Mouse (Mus musculus) megakaryocyte, adult 5-6 weeks (primary cell): ENCODE results near the gene Cask. TPM values are rescaled to one million over a fixed set of nuclear protein-coding genes. Genes with fewer than 3 reads are reported as not detected.

Source experiments
- ATAC-seq: 2 replicates; pipeline ENCODE4 v1.8.0; 2016; ENCODE audit warnings: mild to moderate bottlenecking, inconsistent platforms; ENCODE audit not compliant: poor library complexity, severe bottlenecking
- total RNA-seq, 2 experiments: library from RNA; stranded (forward) in 1 of 2; stranded (reverse) in 1 of 2; fragments of 153-499, 151-499 nt in 1 of 2; fragments of 221-1000, 200-1000 nt in 1 of 2; gene quantifications; 2 replicates each; pipeline versions ENCODE4 v1.2.3 to v1.2.4; 2015 to 2017

Cask gene
- total RNA-seq, 2 experiments from 2014 or later: 50.7 to 66.0 TPM

DNA sequence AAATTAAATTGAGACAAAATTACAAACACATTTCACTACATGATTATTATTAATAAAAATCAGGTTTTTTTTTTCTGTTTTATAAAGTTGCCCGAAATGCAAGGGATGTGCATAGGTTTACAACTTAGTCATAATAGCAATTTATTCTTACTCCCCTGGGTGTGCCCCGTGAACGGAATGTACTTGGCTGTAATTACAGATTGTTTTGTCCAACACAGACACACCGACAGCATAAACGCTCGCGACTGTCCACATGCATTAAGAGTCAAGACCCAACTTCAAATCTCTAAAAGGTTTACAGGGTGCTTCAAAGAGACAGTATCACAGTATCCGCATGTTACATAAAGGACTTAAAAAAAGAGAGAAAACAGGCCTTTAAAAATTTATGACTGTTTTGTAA is 329.9 kb downstream of the Cask start:
- no peak for ATAC-seq

DNA sequence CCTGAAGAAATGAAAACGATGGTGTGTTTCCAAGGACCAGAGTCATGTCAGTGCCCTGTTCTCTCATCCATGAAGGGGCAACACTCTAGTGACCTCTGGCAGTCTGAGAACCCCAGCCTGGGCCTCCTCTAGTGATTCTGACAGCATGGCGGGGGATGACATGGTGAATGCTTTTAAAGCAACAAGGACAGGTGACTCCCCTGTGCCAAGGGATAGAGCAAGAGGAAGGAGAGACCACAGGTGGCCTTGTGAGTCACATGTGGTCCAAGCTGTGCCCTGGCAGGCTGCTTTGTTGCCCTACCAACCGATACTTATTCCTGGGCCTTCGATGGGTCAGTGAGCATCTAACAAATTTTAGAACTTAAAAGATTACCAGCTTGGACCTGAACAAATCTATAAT is 330.6 kb downstream of the Cask start:
- ATAC-seq: no peak

DNA sequence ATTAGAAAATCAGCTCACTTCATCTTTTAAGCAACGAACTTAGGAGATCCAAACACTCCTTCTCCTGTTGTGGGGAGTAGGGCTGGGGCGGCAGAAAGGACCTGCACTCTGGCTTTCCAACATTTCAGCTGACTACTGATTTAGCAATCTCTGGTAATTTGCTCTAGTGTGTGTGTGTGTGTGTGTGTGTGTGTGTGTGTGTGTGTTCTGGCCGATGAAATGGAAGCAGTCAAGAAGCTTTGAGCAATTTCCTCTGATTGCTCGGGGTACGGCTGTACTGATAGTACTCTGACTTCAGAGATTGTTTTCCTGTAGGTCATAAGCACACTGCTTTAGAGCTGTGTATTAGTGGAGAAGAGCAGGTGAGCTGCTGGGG is 331.8 kb downstream of the Cask start:
- no peak for ATAC-seq

DNA sequence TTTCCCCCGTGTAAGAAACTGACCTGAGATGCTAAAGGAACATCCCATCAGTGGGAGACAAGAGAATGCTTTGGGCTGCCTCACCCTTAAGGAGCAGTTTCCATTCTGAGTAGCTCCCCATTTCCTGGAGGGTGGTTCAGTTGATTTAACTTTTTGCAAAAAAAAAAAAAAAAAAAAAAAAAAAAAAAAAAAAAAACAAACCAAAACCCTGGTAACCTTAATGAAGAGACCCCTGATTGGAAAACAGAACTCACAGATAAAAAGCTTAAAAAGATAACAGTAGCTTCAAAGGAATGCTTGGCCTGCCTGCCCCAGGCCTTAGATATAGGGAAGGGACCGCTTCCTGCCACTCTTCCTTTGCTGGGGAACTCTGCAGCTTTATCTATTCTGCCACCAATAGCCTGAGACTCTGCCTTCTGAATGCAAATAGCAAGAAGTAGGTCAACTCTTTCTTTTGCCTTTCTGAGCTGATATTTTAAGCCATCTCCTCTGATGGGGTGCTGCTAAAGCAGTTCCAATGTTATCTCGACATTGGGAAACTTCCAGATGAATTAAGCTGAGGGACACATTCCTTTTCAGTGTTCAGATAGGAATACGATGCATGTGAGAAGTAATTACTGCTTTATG is 332.3 kb downstream of the Cask start:
- ATAC-seq: no peak

DNA sequence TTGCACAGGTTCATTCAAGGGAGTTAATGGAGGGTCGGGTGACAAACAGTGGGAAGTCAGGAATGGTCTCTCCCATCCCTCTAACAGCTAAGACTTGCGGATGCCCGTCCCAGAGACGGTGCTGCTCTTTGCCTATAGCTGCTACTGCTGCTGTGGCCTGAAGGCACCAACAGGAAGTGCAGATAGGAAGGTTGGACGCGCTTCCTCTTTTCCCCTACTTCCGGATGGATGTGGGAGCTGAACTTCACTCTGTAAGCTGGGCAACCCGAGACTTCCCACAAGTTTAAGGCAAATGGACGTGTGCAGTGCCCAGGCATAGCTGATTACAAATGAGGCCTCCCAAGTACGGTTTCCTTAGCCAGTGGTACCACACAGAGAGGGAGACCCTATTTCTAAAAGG is 333.1 kb downstream of the Cask start:
- ATAC-seq: peak; percentile 79

DNA sequence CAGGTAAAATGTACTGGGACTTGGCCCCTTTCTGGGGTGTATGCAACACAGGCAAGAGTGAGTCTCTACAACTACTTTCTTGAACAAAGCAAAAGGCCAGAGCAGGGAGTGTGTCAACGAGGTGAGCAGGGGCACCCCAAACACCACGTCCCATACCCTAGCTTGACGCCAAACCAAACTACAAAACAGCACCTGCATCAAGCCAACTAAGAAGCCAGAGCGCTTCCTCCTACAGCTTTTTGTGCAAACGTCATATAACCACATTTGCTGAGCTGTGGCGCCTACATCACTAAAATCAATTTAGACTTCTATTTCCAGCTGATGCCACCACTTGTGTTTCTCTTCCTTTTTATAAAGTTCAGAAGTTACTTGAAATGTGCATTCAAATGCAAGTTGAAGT is 334.7 kb downstream of the Cask start:
- ATAC-seq: no peak

DNA sequence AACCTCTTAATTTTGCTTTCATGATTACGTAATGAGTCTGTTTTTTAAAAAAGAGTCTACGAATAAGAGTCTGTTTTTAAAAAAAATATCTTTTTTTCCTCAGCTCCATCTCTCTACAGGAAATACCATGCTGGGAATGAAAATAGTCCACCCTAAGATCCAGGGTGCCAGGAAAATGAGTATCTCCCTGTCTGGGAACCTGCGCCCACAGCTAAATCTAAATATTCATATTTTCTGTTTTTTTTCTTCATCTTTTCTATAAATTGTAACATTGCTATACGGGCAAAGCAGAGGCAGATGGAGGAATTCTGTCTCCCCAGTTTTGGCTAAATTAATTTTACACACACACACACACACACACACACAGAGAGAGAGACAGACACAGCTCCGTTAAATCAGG is 337.3 kb downstream of the Cask start:
- no peak for ATAC-seq

DNA sequence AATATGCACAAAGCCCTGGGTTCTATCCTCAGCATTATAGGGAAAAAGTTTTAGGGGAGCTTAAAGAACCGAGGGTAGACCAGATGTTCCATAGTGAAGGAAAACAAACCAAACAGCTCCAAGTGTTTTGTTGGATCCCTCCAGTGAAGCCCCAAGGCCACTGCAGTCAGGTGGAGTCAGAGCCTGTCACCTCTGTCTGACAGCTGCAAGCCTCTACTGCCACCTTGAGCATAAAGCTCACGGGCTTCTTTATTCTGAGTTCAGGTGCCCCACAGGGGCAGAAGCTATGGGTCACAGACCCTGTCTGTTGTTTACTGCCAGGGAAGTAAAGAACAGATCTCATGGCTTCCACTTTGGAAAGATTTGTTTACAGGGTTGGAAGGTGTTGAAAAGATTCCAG is 338.0 kb downstream of the Cask start:
- ATAC-seq: no peak

DNA sequence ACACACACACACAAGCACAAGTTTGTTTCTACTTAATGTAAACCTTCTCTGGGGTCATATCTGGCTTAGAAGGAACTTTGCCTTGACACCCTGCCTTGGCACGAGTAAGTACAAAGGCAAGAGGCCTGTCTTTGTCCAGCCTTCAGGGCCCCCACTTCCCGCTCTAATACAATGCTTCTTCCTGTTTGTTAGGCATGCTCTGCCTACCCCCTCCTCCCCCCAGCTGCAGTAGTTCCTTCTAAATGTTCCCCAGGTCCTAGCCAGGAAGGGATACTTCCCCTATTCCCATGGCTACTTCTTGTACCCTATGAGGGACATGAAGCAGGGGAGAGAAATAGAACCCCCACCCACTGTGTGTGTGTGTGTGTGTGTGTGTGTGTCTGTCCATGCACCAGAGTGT is 344.8 kb downstream of the Cask start:
- no peak for ATAC-seq

DNA sequence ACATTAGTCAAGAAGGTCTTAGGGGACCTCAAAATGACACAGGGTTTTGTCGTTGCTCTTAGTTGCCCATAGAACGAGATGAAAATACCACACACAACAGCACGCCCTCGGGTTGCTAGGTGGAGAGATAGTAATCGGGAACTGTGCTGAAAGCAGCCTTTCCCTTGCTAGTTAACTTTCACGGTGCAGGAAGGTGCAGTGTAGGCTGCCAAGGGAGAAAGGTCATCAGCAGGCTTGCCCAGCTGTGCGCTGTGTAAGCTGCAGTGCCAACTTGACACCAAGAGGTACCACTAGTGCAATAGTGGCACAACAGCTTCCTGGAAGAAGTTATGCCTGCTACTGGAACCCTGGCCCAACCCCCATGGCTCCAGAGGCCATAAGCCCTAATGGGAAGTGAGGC is 346.8 kb downstream of the Cask start:
- no peak for ATAC-seq

DNA sequence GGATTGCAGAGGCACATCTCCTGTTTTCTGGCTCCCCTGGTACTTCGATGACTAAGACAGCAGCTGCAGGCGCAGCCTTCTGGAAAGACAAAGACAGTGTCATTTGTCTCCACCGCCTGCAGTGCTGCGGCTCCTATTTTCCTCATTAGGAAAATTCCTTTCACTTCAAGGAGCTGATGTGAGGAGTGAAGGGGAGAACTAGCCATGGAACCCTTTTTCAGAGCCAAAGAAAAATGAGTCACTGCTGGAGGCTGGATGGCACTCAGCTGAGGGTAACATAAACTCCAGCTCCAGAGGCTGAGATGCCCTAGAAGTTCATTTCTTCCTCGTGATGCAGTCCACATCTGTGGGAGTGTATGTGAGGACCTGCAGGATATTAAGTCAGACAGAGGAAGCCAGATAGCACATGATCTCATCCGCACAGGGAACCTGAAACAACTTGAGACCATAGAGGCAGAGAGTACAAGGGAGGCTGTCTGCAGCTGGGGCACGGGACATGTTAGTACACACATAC is 348.2 kb downstream of the Cask start:
- ATAC-seq: no peak

DNA sequence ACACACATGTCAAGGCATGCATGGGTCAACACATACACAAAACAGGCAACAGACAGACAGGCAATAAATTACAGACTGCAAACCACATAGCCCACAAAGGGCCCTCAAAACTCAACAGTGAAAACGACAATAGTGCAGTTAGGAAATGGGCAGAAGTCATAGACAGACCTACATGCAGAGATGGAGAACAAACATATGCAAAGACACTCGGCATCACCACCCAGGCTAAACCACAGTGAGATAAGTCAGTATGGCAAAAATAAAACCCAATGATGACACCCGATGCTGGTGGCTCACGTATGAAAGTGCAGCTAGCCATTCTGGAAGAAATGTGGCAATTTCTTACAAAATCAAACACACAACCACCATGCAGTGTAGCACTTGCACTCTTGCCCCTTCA is 350.9 kb downstream of the Cask start:
- ATAC-seq: no peak

DNA sequence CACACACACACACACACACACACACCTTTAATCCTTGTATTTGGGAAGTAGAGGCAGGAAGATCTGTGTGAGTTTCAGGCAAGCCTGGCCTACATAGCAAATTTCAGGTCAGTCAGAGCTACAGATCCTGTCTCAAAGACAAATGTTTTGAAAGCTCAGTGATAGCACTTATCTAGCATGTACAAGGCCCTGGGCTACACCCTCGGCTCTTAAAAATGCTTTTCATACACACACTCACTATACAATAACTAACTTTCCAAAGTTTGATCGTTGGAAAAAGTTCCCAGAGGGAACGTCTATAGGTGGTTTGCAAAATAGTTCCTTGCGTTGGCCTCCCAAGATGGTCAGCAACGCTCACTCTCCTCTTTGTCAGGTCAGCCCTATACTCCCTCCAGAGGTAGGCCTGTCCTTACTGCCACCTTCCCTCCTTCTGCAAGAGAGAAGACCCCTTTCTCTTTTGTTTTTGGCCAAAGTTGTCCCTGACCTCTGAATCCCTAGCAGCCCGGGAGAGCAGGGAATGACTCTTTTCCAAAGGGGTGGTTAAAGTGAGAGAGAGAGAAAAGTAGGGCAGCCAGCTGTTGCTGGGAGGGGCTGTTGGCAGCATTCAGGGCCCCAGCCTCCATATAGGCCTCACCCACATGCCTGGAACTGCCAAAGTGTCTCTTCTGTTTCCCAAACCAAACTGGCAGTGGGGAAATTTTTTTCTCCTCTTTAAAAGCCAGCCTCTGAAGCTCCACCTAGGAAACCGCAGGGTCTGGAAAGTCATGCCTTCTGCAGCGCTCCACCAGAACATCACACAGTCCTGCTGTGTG is 356.1 kb downstream of the Cask start:
- no peak for ATAC-seq

DNA sequence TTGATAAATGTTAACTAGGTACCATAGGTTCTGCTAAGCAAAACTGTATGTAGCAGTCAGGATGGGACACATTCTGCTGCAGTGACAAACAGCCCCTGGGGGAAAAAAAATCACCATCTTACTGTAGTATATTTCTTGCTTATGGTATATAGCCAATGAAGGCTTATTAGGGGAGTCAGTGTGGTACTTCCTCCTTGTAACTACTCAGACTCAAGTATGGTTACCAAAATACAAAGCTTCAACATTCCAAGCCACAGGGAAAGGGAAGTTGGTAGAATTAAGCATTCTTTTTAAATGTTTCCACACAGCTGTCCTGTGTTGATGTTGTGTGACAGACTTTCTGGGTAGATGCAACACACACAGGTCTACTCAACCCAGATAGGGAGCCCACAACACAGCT is 358.2 kb downstream of the Cask start:
- ATAC-seq: no peak

DNA sequence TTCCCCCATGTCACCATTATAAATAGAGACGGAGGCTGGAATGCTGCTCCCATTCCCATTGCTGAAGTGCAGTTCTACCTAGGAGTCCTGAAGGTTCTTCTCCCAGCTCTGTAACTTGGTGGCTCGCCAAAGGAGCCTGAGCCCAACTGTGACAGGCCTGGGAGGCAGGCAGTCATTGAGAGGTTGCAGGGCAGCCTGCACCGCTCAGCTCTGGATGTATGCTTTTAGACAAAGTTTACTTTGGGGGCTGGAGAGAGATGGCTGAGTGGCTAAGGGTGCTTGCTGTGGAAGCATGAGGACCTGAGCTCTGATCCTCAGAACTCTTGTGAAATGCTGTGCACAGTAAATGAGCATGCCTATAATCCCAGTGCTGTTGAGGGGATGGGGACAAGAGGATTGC is 360.2 kb downstream of the Cask start:
- no peak for ATAC-seq

DNA sequence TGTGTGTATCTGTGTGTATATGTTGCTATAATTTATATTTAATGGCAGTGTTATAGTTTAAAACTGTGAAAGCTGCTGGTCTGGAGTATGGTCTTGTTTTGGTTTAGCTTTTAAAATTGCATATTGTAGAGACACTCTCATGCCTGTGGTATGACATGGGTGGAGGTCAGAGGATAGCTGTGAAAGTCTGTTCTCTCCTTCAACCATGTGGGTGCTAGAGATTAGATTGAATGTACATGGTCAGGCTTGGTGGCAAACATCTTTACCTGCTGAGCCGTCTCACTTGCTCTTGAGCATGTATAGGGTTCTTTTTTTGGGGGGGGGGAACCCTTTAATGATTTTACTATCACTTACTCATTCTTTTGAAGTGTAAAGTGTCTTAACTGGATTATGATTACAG is 361.4 kb downstream of the Cask start:
- no peak for ATAC-seq

DNA sequence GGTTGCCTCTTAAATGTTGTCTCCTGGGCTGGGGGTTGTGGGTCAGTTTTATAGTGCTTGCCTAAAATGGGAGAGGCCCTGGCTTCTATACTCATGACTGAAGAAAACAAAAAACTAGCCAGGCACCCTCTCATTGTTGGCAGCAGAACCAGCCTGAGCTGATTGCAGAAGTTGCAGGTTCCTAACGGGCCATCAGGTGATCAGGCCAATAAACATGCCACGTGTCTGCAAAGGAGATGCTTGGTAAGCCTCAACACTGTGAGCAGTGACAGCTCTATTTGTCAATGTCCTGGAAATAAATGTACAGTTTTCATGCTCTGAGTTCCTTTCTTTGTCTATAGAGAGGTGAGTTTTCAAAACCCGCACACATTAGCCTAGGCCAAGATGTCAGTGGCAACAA is 362.2 kb downstream of the Cask start:
- ATAC-seq: no peak

DNA sequence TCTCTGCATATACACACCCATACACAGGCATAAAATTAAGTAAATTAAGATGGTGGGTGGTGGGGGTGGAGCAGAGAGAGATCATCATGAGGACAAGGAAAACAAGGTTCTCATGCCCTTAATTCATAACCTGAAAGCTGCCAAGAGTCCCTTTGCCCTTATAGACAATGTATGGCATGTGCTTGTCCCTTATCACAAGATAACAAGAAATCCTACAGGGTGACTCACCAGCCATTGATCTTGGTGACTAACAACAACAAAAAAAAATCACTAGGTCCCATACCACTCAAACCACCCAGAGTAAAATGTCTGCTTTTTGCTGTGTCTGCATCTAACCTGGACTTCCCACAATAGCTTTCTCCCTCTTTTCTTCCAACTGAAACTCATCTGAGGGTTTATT is 366.7 kb downstream of the Cask start:
- no peak for ATAC-seq

DNA sequence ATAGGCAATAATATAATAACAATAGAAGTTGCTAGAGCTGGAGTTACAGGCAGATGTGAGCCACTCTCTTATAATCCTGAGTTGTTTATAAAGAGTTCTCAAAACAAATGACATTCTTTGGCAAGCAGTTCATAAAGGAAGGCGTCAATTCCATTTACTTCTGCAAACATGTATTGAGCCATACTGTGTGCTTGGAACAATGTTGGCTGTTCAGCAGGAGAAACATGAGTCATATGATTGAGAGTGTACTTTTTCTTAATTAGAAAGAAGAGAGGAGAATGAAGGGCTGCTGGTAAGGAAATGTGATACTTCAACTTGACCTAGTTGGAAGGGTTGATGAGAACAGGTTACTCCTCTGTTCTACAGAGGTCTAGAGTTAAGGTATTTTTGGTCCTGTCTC is 368.6 kb downstream of the Cask start:
- ATAC-seq: no peak

DNA sequence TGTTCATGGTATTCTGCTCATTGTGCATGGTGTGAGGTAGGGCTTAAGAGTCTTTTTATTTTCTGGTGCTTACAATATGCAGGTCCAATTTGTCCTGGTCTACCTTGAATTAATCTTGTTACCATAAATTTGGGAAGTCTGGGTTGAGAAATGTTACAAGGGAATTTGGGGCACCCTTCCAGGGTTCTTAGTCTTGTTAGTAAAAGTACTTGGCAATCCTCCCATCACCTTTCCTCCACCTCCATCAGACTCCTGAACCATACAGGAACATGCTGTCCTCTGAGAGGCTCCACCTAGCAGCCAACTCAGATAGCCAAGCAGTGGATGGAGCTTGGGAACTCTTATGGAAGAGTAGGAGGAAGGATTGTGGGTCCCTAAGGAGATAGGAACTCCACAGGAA is 371.6 kb downstream of the Cask start:
- no peak for ATAC-seq

DNA sequence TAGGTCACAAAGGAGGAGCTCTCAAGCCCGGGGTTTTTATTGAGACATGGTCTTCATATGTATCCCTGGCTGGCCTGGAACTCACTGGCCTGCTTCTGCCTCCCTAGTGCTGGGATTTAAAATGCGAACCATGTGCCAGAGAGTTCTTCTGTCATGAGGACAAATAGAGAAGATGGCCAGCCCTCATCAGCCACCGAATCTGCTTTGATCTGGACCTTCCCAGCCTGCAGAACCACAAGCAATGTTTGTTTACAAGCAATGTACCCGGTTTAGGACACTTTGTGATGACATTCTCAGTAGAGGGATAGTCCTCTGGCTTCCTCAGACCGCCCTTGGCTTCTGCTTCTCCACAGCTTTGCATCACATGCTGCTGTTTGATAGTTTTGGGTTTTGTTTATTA is 372.9 kb downstream of the Cask start:
- no peak for ATAC-seq

DNA sequence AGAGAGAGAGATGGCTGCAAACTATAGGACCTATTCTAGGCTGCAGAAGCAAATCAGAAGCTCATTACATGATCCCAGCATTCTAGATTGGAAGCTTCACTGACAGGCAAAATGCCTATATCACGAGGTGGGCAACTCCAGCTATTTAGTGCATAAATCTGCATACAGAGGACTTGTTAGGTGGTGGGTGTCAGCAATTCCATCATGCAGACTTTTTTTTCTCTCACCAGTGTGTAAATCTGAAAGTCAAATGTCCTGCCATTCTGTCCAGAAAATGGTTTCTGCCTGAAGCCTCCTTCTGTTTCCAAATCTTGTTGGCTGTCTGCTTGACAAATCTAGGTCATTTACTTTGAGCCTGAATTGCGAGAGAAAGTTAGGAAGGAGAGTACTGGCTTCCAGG is 373.6 kb downstream of the Cask start:
- no peak for ATAC-seq

DNA sequence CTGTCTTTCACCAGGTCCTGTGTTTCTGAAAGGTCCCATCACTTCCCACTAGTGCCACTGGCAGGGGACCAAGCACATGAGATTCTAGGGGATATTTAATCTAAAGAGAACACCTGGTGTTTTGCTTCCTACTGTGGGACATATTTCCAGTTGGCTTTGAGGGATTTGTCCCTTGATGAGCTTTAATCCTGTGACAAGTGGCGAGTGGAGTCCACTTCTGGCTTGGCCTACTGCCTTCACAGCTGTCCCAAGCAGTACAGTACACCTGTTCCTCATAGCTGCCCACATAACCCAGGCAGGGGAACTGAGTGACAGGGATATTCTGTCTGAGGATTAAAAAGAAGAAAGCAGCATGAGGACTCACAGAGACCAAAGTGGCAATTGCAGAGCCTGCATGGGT is 375.8 kb downstream of the Cask start:
- no peak for ATAC-seq
